Mouse (Mus musculus) hindbrain, embryonic 15.5 days (tissue): Measurements from ENCODE around the gene Pop5. TPM values are rescaled to one million over a fixed set of nuclear protein-coding genes. Genes with fewer than 3 reads are reported as not detected.
A peak's percentile ranks its signal among the peaks of the same experiment; 100 is the strongest.

ENCODE experiments used
- ATAC-seq: fragments of 200-750 bp; cut with Nextera tagmentation; 2 replicates; pipeline ENCODE4 v1.8.0; 2017; ENCODE audit warnings: low read depth, moderate number of reproducible peaks, moderate TSS enrichment; ENCODE audit not compliant: low FRiP score
- H3K27ac ChIP-seq: fragments of 300-500 bp; sonication (generic); replicated peaks from 2 replicates; pipeline ENCODE4 v1.5.1; 2015; ENCODE audit warnings: mild to moderate bottlenecking, inconsistent platforms
- H3K27me3 ChIP-seq: fragments of 300-500 bp; sonication (generic); 2 replicates; pipeline ENCODE4 v1.6.1; 2015; ENCODE audit warnings: control low read depth, inconsistent platforms
- H3K36me3 ChIP-seq: fragments of 300-500 bp; sonication (generic); 2 replicates; pipeline ENCODE4 v1.6.1; 2015; ENCODE audit warnings: control low read depth, inconsistent platforms
- H3K4me1 ChIP-seq: fragments of 300-500 bp; sonication (generic); replicated peaks from 2 replicates; pipeline ENCODE4 v1.6.1; 2015; ENCODE audit warnings: control low read depth, inconsistent platforms
- H3K4me2 ChIP-seq: fragments of 300-500 bp; sonication (generic); 2 replicates; pipeline ENCODE4 v1.6.1; 2015; ENCODE audit warnings: moderate library complexity, mild to moderate bottlenecking, inconsistent platforms
- H3K4me3 ChIP-seq: fragments of 300-500 bp; sonication (generic); 2 replicates; pipeline ENCODE4 v1.5.1; 2015; ENCODE audit warnings: mild to moderate bottlenecking, inconsistent platforms
- H3K9ac ChIP-seq: fragments of 300-500 bp; sonication (generic); 2 replicates; pipeline ENCODE4 v1.6.1; 2015; ENCODE audit warnings: inconsistent platforms
- H3K9me3 ChIP-seq: fragments of 300-500 bp; sonication (generic); 2 replicates; pipeline ENCODE4 v1.6.1; 2016; ENCODE audit warnings: control low read depth, inconsistent platforms
- WGBS: fragments of 180-500 bp; shearing (Covaris S2); methylation state at CpG from one replicate; pipeline ENCODE4 v1.1.7; 2015; 5-methylcytosine and 5-hydroxymethylcytosine counted together
- polyA plus RNA-seq: library from polyadenylated mRNA; unstranded; fragments of >200 nt; fragmentation: Nextera tagmentation; extraction: Ambion mirVana; gene quantifications from 2 replicates; pipeline ENCODE4 v1.2.1, GENCODE M21; 2015

Pop5 gene
- polyA plus RNA-seq, result 102 TPM in 2 replicates

GRCm38 (mm10) chr5:115235786-115236263, at the start of gene Pop5:
TSS of gene Pop5 (plus strand) at chr5:115235836.
- H3K27me3 ChIP-seq, result peaks cover 9% of the 10 kb centered on the region; the same call in 1 of the 2 replicates
- peak within 1 kb of the TSS; percentile 50 for H3K4me3 ChIP-seq
- peaks cover 35% of the 10 kb centered on the region for H3K4me1 ChIP-seq
- H3K27ac ChIP-seq, result peak within 1 kb of the TSS; percentile 80
- peak; percentile 54 for ATAC-seq
- H3K9ac ChIP-seq, result peak within 1 kb of the TSS; percentile 58
- WGBS, result 2% methylated on average over 21 of the region's 21 CpGs
- no peaks in the 10 kb centered on the region for H3K9me3 ChIP-seq
- H3K4me2 ChIP-seq, result peak within 1 kb of the TSS; percentile 85
- H3K36me3 ChIP-seq, result peaks cover 12% of the 10 kb centered on the region

GRCm38 (mm10) chr5:115186371-115187073, 49.1 kb upstream of the Pop5 start:
- Histone ChIP-seq H3K4me2 (peak overlapping the region; percentile 41), H3K36me3 (no peaks in the 10 kb centered on the region), H3K9ac (0 out of 2 replicates have a peak overlapping the region, but pooled peaks have one; percentile 28), H3K4me3 (peak overlapping the region; percentile 14), H3K9me3 (no peaks in the 10 kb centered on the region), H3K27me3 (peaks cover 16% of the 10 kb centered on the region), H3K4me1 (peaks cover 38% of the 10 kb centered on the region), H3K27ac (peak overlapping the region; percentile 66)
- ATAC-seq, result peak; percentile 71; the same call in 1 of the 2 replicates
- 22% methylated on average over 17 of the region's 17 CpGs for WGBS

- Histone ChIP-seq H3K27me3 (peaks cover 23% of the 10 kb centered on the region), H3K27ac (peak overlapping the region; percentile 66), H3K4me2 (peak overlapping the region; percentile 41), H3K4me1 (peaks cover 44% of the 10 kb centered on the region), H3K9me3 (no peaks in the 10 kb centered on the region), H3K4me3 (peak overlapping the region; percentile 14), H3K9ac (no peak overlapping the region), H3K36me3 (no peaks in the 10 kb centered on the region)
- peak; percentile 72 for ATAC-seq
- WGBS, result 15% methylated on average over 26 of the region's 26 CpGs
Measured at GRCm38 (mm10) chr5:115187188-115188131, 48.2 kb upstream of the Pop5 start.

- Histone ChIP-seq H3K27ac (no peak overlapping the region), H3K9ac (no peak overlapping the region), H3K4me2 (no peak overlapping the region), H3K36me3 (no peaks in the 10 kb centered on the region), H3K27me3 (peaks cover 23% of the 10 kb centered on the region), H3K9me3 (no peaks in the 10 kb centered on the region), H3K4me3 (no peak overlapping the region), H3K4me1 (peaks cover 57% of the 10 kb centered on the region)
- WGBS, result 47% methylated on average over 5 of the region's 5 CpGs
- ATAC-seq, result no peak
Measured at GRCm38 (mm10) chr5:115188824-115189223, 46.8 kb upstream of the Pop5 start.

GRCm38 (mm10) chr5:115190081-115190480, 45.6 kb upstream of the Pop5 start:
- H3K4me3 ChIP-seq, result no peak overlapping the region
- H3K27me3 ChIP-seq, result peaks cover 25% of the 10 kb centered on the region
- H3K4me1 ChIP-seq, result peaks cover 62% of the 10 kb centered on the region
- no peak for ATAC-seq
- no peaks in the 10 kb centered on the region for H3K36me3 ChIP-seq
- H3K9me3 ChIP-seq, result no peaks in the 10 kb centered on the region
- WGBS, result 76% methylated on average over 12 of the region's 12 CpGs
- H3K9ac ChIP-seq, result no peak overlapping the region
- H3K4me2 ChIP-seq, result no peak overlapping the region
- no peak overlapping the region for H3K27ac ChIP-seq

GRCm38 (mm10) chr5:115191880-115192827, 43.5 kb upstream of the Pop5 start:
- Histone ChIP-seq H3K36me3 (no peaks in the 10 kb centered on the region), H3K27me3 (peaks cover 25% of the 10 kb centered on the region), H3K4me1 (peaks cover 42% of the 10 kb centered on the region), H3K4me3 (peak overlapping the region; percentile 65), H3K27ac (no peak overlapping the region), H3K9me3 (no peaks in the 10 kb centered on the region), H3K9ac (peak overlapping the region; percentile 81; the same call in 1 of the 2 replicates), H3K4me2 (peak overlapping the region; percentile 99)
- WGBS, result 6% methylated on average over 29 of the region's 29 CpGs
- ATAC-seq, result no peak

GRCm38 (mm10) chr5:115192828-115193195, 42.8 kb upstream of the Pop5 start:
- H3K9me3 ChIP-seq, result no peaks in the 10 kb centered on the region
- peaks cover 25% of the 10 kb centered on the region for H3K27me3 ChIP-seq
- peak overlapping the region; percentile 65 for H3K4me3 ChIP-seq
- H3K9ac ChIP-seq, result peak overlapping the region; percentile 81
- peak overlapping the region; percentile 99 for H3K4me2 ChIP-seq
- ATAC-seq, result no peak
- 16% methylated on average over 7 of the region's 7 CpGs for WGBS
- H3K27ac ChIP-seq, result no peak overlapping the region
- peaks cover 35% of the 10 kb centered on the region for H3K4me1 ChIP-seq
- no peaks in the 10 kb centered on the region for H3K36me3 ChIP-seq

GRCm38 (mm10) chr5:115193226-115193625, 42.4 kb upstream of the Pop5 start:
- Histone ChIP-seq H3K9ac (peak overlapping the region; percentile 81), H3K27ac (peak overlapping the region; percentile 67; the same call in 1 of the 2 replicates), H3K4me3 (peak overlapping the region; percentile 65), H3K27me3 (peaks cover 25% of the 10 kb centered on the region), H3K36me3 (no peaks in the 10 kb centered on the region), H3K9me3 (no peaks in the 10 kb centered on the region), H3K4me1 (peaks cover 34% of the 10 kb centered on the region), H3K4me2 (peak overlapping the region; percentile 99)
- WGBS, result under 1% methylated on average over 30 of the region's 34 CpGs
- 0 out of 2 replicates have a peak, but pooled peaks have one; percentile 4 for ATAC-seq

GRCm38 (mm10) chr5:115193669-115194625, 41.7 kb upstream of the Pop5 start, which contains the start of gene Cabp1:
TSS of gene Cabp1 (minus strand) at chr5:115194381.
- H3K9me3 ChIP-seq, result no peaks in the 10 kb centered on the region
- WGBS, result under 1% methylated on average over 82 of the region's 116 CpGs
- no peaks in the 10 kb centered on the region for H3K36me3 ChIP-seq
- H3K27me3 ChIP-seq, result peaks cover 25% of the 10 kb centered on the region
- H3K4me3 ChIP-seq, result peak within 1 kb of the TSS; percentile 65
- H3K27ac ChIP-seq, result peak within 1 kb of the TSS; percentile 67
- peak within 1 kb of the TSS; percentile 99 for H3K4me2 ChIP-seq
- H3K4me1 ChIP-seq, result peaks cover 34% of the 10 kb centered on the region
- peak; percentile 48 for ATAC-seq
- peak within 1 kb of the TSS; percentile 81 for H3K9ac ChIP-seq

GRCm38 (mm10) chr5:115194626-115195221, 40.9 kb upstream of the Pop5 start:
- H3K4me2 ChIP-seq, result peak overlapping the region; percentile 99
- no peak for ATAC-seq
- H3K36me3 ChIP-seq, result no peaks in the 10 kb centered on the region
- WGBS, result 4% methylated on average over 12 of the region's 12 CpGs
- peak overlapping the region; percentile 67 for H3K27ac ChIP-seq
- peaks cover 34% of the 10 kb centered on the region for H3K4me1 ChIP-seq
- H3K27me3 ChIP-seq, result peaks cover 23% of the 10 kb centered on the region
- peak overlapping the region; percentile 65 for H3K4me3 ChIP-seq
- H3K9me3 ChIP-seq, result no peaks in the 10 kb centered on the region
- peak overlapping the region; percentile 81; the same call in 1 of the 2 replicates for H3K9ac ChIP-seq
